Mouse (Mus musculus) kidney, postnatal 36 days (tissue): ENCODE measurements around the gene Acot8.

Experiments
- DNase-seq, 2 experiments: peaks; one replicate each; pipeline ENCODE4 v3.0.0; 2021 to 2022; ENCODE audit warnings: mixed read lengths in 2 of 2

Gene Acot8

GRCm38 (mm10) chr2:164779481-164780086, 25.1 kb downstream of the Acot8 start, which contains the start of gene Tnnc2:
Tnnc2 (minus strand) TSS chr2:164779967.
- DNase-seq: no peak

DNA sequence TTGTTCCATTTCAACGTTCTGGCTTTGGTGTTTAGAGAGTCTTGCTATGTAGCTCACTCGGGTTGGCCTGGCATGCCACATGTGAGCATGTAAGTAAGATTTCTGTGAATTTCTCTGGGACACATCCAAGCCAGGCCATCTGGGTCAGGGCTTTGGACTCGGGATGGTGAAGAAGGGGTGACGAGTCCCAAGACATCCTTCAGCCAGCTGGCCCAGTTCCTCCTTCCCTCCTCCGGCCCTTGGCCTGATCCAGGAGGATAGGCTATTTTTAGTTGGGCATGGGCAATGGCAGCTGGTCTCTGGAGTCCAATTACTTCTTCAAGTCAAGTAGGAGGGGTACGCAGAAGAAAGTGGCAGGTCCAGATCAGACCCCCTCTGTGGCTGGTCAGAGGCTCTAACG, 25.9 kb downstream of the Acot8 start:
- DNase-seq: no peak

- DNase-seq: no peak
Measured at GRCm38 (mm10) chr2:164778015-164778287, 26.7 kb downstream of the Acot8 start.

GRCm38 (mm10) chr2:164777246-164778014, 27.3 kb downstream of the Acot8 start:
- DNase-seq: no peak

DNA sequence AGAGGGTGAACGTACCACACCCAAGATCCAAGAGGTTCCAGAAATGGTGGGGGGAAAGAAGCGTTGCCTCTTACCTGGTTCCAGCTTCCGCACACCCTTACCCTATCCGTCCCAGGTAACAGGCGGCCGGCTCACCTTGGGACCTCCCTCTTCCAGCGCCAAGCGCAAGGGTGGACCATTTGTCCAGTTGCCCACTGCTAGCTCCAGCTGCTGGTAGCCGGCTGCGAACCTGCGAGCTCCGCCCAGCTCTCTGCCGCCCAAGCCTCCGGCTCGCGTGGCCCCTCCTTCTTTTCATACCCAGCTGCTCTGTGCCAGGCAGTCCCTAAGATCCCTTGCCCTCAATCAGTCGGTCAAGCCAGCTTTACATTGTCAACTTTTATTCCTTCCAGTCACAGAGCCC, 27.9 kb downstream of the Acot8 start:
- DNase-seq: no peak

GRCm38 (mm10) chr2:164776130-164776529, 28.6 kb downstream of the Acot8 start:
- no peak for DNase-seq

DNA sequence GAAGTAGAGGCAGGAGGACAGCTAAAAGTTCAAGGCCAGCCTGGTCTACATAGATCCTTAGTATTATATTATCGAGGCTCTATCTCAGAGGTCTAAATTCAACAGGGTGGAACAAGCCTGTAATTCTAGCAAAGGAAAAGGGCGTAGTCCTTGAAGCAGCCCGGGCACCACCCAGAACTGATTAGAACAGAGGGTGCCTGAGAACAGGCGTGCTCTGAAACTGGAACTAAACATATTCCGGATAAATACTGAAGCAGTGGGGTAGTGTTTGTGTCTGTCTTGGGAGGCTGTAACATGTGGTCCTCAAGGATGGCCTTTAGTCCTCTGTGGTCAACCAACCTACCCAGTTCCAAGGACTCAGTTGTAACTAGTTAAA, 30.7 kb downstream of the Acot8 start:
- DNase-seq: no peak

- DNase-seq: no peak
Measured at GRCm38 (mm10) chr2:164773229-164773988, 31.3 kb downstream of the Acot8 start.

- no peak for DNase-seq
Measured at GRCm38 (mm10) chr2:164771123-164771522, 33.6 kb downstream of the Acot8 start.

GRCm38 (mm10) chr2:164770279-164770678, 34.4 kb downstream of the Acot8 start:
- no peak for DNase-seq

- DNase-seq: peak; percentile 99
Measured at GRCm38 (mm10) chr2:164769258-164770037, 35.2 kb downstream of the Acot8 start, which contains the start of gene Ube2c. Ube2c (plus strand) TSS chr2:164769898.

DNA sequence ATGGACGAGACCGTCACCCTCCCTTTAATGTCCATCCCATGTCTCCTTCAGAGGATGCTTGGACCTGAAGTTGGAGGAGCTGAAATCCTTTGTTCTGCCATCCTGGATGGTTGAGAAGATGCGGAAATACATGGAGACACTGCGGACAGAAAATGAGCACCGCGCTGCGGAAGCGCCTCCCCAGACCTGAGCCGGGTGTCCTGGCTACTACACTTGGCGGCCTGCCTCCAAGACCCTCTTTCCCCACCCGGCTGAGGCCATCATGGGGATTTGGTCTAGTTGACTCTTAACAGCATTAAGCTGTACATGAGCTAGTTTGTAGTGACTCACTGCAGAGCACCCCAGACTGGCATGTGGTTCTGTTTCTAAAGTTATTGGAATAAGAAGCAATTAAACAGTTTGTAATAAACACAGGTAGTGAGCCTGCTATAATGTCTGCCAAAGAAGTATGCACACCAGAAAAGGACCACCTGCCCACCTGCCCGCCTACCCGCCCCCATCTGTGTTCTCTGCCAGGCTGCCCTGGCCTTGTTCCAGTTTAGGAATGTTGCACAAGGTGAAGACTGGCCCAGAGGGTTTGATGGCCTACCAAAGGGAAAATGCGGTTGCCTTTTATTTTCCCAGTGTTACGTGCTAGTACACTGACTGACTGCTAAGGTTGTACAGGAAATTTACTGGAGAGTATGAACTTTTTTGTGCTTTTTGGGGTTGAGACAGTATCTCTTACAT, 36.7 kb downstream of the Acot8 start:
- DNase-seq: peak; percentile 23 to 35

DNA sequence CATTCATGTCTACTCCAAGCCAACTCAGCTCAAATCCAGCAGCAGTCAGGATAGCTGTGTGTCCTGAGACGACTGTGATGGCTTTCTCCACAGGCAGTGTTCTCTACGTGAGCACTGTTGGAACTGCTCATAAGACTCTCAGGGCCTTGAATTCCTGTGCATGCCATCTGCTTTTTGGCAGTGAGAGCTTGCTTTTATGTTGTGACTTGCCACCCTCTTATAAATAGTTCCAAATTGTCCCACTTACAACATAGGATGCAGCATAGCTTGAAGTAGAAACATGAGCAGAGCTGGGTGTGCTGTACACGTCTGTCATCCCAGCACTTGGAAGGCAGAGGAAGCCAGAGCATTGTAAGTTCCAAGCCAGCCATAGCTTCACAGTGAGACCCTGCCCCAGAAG, 38.8 kb downstream of the Acot8 start:
- no peak for DNase-seq

- DNase-seq: no peak
Measured at GRCm38 (mm10) chr2:164762593-164762992, 42.1 kb downstream of the Acot8 start.

DNA sequence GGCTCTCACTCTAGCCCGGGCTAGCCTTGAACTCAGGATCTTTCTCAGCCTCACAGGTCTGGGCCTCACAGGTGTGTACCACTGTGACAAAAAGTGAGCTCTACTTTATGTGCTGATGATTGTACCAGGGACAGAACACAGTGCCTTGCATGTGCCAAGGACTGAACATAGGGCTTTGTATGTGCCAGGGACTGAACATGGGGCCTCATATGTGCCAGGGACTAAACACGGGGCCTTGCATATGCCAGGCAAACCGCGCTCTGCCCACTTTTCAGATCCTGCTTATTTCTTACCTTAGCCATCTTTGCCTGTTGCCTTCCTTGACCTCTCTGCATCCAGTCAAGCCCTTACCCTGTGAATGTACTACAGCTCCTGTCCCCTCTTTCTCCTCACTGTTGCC, 42.7 kb downstream of the Acot8 start:
- DNase-seq: no peak

- DNase-seq: no peak
Measured at GRCm38 (mm10) chr2:164761502-164761901, 43.2 kb downstream of the Acot8 start.

DNA sequence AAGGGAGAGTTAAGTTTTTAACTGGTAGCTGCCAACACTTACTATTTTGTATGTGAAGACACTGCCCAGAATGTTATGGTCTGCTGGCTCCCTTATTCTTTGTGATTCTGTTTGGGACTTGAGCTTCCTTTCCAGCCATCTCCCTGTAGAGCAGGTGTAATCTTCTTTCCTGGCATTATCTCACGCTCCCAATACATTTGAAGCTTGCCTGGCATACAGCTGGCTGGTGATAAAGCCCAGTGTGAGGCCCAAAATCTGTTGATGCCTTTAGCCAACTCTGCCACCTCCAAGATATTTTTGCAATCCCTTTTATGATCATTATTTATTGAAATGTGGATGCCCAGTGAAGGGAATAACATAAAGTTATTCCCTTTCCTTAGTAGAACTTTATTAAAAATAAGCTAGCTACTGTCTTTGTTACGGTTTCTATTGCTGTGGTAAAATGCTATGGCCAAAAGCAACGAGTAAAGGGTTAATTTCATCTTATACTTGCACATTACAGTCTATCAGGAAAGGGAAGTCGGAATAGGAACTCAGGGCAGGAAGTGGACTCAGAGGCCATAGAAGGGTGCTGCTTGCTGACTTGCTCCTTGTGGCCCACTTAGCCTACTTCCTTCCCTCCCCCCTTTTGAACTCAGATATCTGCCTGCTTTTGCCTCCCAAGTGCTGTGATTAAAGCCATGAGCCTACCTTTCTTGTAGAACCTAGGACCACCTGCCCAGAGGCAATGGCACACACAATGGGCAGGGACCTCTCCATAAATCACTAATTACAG, 44.4 kb downstream of the Acot8 start:
- no peak for DNase-seq

GRCm38 (mm10) chr2:164758692-164759091, 46.0 kb downstream of the Acot8 start:
- DNase-seq: no peak

GRCm38 (mm10) chr2:164757841-164758240, 46.8 kb downstream of the Acot8 start:
- DNase-seq: no peak

- no peak for DNase-seq
Measured at GRCm38 (mm10) chr2:164754800-164755199, 49.9 kb downstream of the Acot8 start.

- DNase-seq: no peak
Measured at GRCm38 (mm10) chr2:164754105-164754504, 50.6 kb downstream of the Acot8 start.

GRCm38 (mm10) chr2:164752454-164752853, 52.2 kb downstream of the Acot8 start:
- DNase-seq: no peak
